12 mouse cellular contexts compared by ENCODE assay signal in the genomic region with DNA sequence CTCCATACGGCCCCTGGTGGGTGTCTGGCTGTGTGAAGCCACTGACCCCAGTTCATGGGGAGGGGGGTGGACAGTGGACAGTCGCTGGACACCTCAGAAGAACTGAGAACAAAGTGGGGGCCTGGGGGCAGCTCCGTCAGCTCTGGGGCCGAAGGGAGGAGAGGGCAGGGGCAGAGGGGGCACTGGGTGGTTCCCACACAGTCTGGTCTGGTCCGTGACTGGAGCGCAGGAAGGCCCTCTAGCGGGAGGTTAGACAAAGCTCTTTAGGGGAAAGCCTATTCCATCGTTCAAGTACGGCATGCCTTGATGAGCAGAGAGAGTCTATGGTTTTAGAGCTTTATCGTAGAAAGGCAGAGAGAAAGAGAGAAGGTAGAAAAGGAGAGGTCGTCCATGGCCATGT.
DNase-seq lines count a peak whose midpoint lies in the region; ATAC-seq and TF ChIP-seq lines count a peak whose summit lies in the region.
"Had no signal": no experiment of that assay in that cellular context is flagged by ENCODE, and none has a peak within 500 bp of the region (broad histone marks: within the 10 kb centered on the region; RNA-seq: fewer than 3 reads in every experiment).

No protein-coding gene starts in this region.

- H3K27me3 ChIP-seq in hindbrain, postnatal 0 days (ENCODE audit: insufficient read depth, low read length), result no peaks in the 10 kb centered on the region
- H3K27me3 ChIP-seq in hindbrain, embryonic 16.5 days (replicated peaks; ENCODE audit: control insufficient read depth, insufficient read depth, low read length), result no peaks in the 10 kb centered on the region
- no peaks in the 10 kb centered on the region for H3K27me3 ChIP-seq in lung, embryonic 15.5 days
- no peaks in the 10 kb centered on the region for H3K27me3 ChIP-seq in lung, postnatal 0 days (replicated peaks; ENCODE audit: insufficient read depth, low read length)
- H3K27me3 ChIP-seq: embryonic facial prominence, embryonic 15.5 days; heart, embryonic 13.5 days had no signal

- H3K4me2 ChIP-seq in hindbrain, postnatal 0 days (ENCODE audit: low read depth, low read length), result no peak overlapping the region
- no peak overlapping the region for H3K4me2 ChIP-seq in hindbrain, embryonic 16.5 days (ENCODE audit: low read length)
- H3K4me2 ChIP-seq in lung, embryonic 15.5 days, result no peak overlapping the region
- H3K4me2 ChIP-seq in lung, postnatal 0 days (replicated peaks; ENCODE audit: low read depth, low read length), result no peak overlapping the region
- H3K4me2 ChIP-seq: embryonic facial prominence, embryonic 15.5 days; heart, embryonic 13.5 days; limb, embryonic 13.5 days had no signal

- no peaks in the 10 kb centered on the region; the same call in 1 of the 2 replicates for H3K4me1 ChIP-seq in hindbrain, postnatal 0 days (ENCODE audit: insufficient read depth, low read length)
- peaks cover 15% of the 10 kb centered on the region for H3K4me1 ChIP-seq in hindbrain, embryonic 16.5 days (ENCODE audit: control insufficient read depth, insufficient read depth, low read depth, low read length)
- H3K4me1 ChIP-seq in lung, embryonic 15.5 days, result no peaks in the 10 kb centered on the region
- no peaks in the 10 kb centered on the region for H3K4me1 ChIP-seq in lung, postnatal 0 days (ENCODE audit: insufficient read depth, low read depth, low read length)

- H3K9me3 ChIP-seq in hindbrain, postnatal 0 days (ENCODE audit: low read length), result no peaks in the 10 kb centered on the region
- H3K9me3 ChIP-seq in hindbrain, embryonic 16.5 days (ENCODE audit: control insufficient read depth, low read length), result no peaks in the 10 kb centered on the region
- no peaks in the 10 kb centered on the region for H3K9me3 ChIP-seq in lung, embryonic 15.5 days
- no peaks in the 10 kb centered on the region for H3K9me3 ChIP-seq in lung, postnatal 0 days (ENCODE audit: low read length)
- H3K9me3 ChIP-seq: embryonic facial prominence, embryonic 15.5 days; heart, embryonic 13.5 days; limb, embryonic 13.5 days had no signal

- no peak for DNase-seq in hindbrain, postnatal 0 days (ENCODE audit: low spot score)
- DNase-seq in lung, postnatal 25 days (ENCODE audit: low spot score), result no peak
- no peak for DNase-seq in brain, embryonic 14.5 days (ENCODE audit: low read depth)
- DNase-seq in lung, postnatal 0 days (ENCODE audit: low spot score), result no peak
- DNase-seq: cerebellum, adult 9-10 months; right cerebral cortex, postnatal 25 days had no signal

- no peak overlapping the region for H3K9ac ChIP-seq in hindbrain, postnatal 0 days (replicated peaks; ENCODE audit: low read length)
- no peak overlapping the region for H3K9ac ChIP-seq in hindbrain, embryonic 16.5 days (ENCODE audit: low read depth, low read length)
- no peak overlapping the region for H3K9ac ChIP-seq in lung, embryonic 15.5 days
- no peak overlapping the region for H3K9ac ChIP-seq in lung, postnatal 0 days (replicated peaks; ENCODE audit: low read depth)
- H3K9ac ChIP-seq: embryonic facial prominence, embryonic 15.5 days; heart, embryonic 13.5 days; limb, embryonic 13.5 days had no signal

- no peak for TF ChIP-seq EP300 in lung, postnatal 0 days (IDR thresholded peaks at IDR 0.05)

- TF ChIP-seq POLR2A in brain, embryonic 14.5 days (IDR thresholded peaks at IDR 0.05; ENCODE audit: borderline replicate concordance, extremely low read depth, insufficient read depth, insufficient read length, poor library complexity, severe bottlenecking), result no peak

- no peak overlapping the region for H3K27ac ChIP-seq in hindbrain, postnatal 0 days
- H3K27ac ChIP-seq in hindbrain, embryonic 16.5 days (ENCODE audit: low read depth, low read length), result no peak overlapping the region
- no peak overlapping the region for H3K27ac ChIP-seq in lung, embryonic 15.5 days
- H3K27ac ChIP-seq in lung, postnatal 0 days (ENCODE audit: low read length), result no peak overlapping the region
- H3K27ac ChIP-seq: embryonic facial prominence, embryonic 15.5 days; heart, embryonic 13.5 days; limb, embryonic 13.5 days had no signal

- peak; percentile 54 for TF ChIP-seq CTCF in hindbrain, postnatal 0 days (IDR thresholded peaks at IDR 0.05; ENCODE audit: low read depth)
- peak; percentile 15; the same call in 1 of the 2 replicates for TF ChIP-seq CTCF in brain, embryonic 14.5 days (IDR thresholded peaks at IDR 0.05; ENCODE audit: borderline replicate concordance, extremely low read depth, insufficient read depth, insufficient read length)
- peak; percentile 60 for TF ChIP-seq CTCF in lung, postnatal 0 days (IDR thresholded peaks at IDR 0.05)

- 44% methylated on average over 11 of the region's 11 CpGs for WGBS in hindbrain, postnatal 0 days
- 42% methylated on average over 11 of the region's 11 CpGs for WGBS in hindbrain, embryonic 16.5 days
- WGBS in lung, embryonic 15.5 days, result 49% methylated on average over 11 of the region's 11 CpGs
- 47% methylated on average over 11 of the region's 11 CpGs for WGBS in lung, postnatal 0 days

- no peak overlapping the region for H3K4me3 ChIP-seq in hindbrain, postnatal 0 days (ENCODE audit: low read length)
- no peak overlapping the region for H3K4me3 ChIP-seq in hindbrain, embryonic 16.5 days (ENCODE audit: low read length)
- H3K4me3 ChIP-seq in lung, embryonic 15.5 days, result no peak overlapping the region
- no peak overlapping the region for H3K4me3 ChIP-seq in lung, postnatal 0 days (ENCODE audit: low read depth, low read length)
- H3K4me3 ChIP-seq: embryonic facial prominence, embryonic 15.5 days; heart, embryonic 13.5 days; limb, embryonic 13.5 days had no signal

- 0 out of 2 replicates have a peak, but pooled peaks have one; percentile 52 for ATAC-seq in hindbrain, postnatal 0 days
- no peak for ATAC-seq in hindbrain, embryonic 16.5 days
- 0 out of 2 replicates have a peak, but pooled peaks have one; percentile 42 for ATAC-seq in lung, embryonic 15.5 days (ENCODE audit: borderline replicate concordance, extremely low read depth, low FRiP score, low TSS enrichment)
- no peak; the same call in 1 of the 2 replicates for ATAC-seq in lung, postnatal 0 days
- ATAC-seq in inflammation-experienced regulatory T-cells, adult 6 months, result no peak

- H3K36me3 ChIP-seq in hindbrain, postnatal 0 days (ENCODE audit: insufficient read depth, low read length), result no peaks in the 10 kb centered on the region; the same call in 1 of the 2 replicates
- no peaks in the 10 kb centered on the region for H3K36me3 ChIP-seq in hindbrain, embryonic 16.5 days (ENCODE audit: control insufficient read depth, insufficient read depth, low read length)
- H3K36me3 ChIP-seq in lung, embryonic 15.5 days, result no peaks in the 10 kb centered on the region; the same call in 1 of the 2 replicates
- H3K36me3 ChIP-seq in lung, postnatal 0 days (ENCODE audit: insufficient read depth, low read length), result no peaks in the 10 kb centered on the region

Comparison
In these comparisons a context has a peak if more than half of its experiments do, and no peak if none do; other contexts are left out.
1. ATAC-seq: peak in hindbrain, postnatal 0 days (single experiment) and lung, embryonic 15.5 days (single experiment); none in hindbrain, embryonic 16.5 days (single experiment), lung, postnatal 0 days (single experiment) and inflammation-experienced regulatory T-cells, adult 6 months (single experiment).
2. Peak in every context shown above with its lines, with median percentiles within 50 percentile points of each other: CTCF ChIP-seq.